Mouse (Mus musculus) olfactory bulb, adult 2 months (tissue): ENCODE measurements at regions not wholly inside any gene's neighbourhood (a gene's known extent, or its start where the extent isn't known, plus 50 kb on each side); places are given as distances from the start of the nearest gene placed in this dataset.

Source experiments
- CTCF ChIP-seq: fragments of 200-500 bp; IDR thresholded peaks from 2 replicates; pipeline ENCODE4 v1.5.1; 2012; ENCODE audit warnings: low read depth, mild to moderate bottlenecking, low read length, moderate library complexity; ENCODE audit not compliant: insufficient read depth
- POLR2A ChIP-seq: fragments of 200-500 bp; IDR thresholded peaks from 2 replicates; pipeline ENCODE4 v1.6.1; 2012; ENCODE audit warnings: mild to moderate bottlenecking, low read depth, low read length, moderate library complexity; ENCODE audit not compliant: insufficient read depth

- no peak for TF ChIP-seq CTCF
- TF ChIP-seq POLR2A: no peak
Observed at GRCm38 (mm10) chr5:77796960-77797359, 389.1 kb upstream of the Igfbp7 start.
